Comparison of ENCODE assay signal across 9 mouse cellular contexts in the genomic region with DNA sequence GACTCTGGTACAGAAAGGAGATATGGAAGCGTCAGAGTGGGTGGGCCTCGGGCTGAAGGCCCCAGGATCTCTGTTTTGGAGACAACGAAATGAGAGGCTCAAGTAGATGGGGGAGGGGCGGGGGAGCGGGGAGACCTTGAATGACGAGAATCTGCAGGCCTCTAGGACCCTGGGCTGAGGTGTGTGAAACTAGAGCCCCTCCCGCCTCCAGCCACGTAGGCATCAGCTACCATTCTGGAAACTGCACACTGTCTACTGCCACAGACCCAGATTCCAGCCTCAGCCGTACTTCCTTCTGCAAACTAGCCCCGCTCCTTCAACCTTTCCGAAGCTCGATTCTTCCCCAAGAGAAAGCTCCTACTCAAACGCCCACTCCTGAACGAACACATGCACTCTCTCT. TPM values are rescaled to one million over a fixed set of nuclear protein-coding genes. Genes with fewer than 3 reads are reported as not detected.
DNase-seq lines count a peak whose midpoint lies in the region; ATAC-seq lines count a peak whose summit lies in the region.
"Had no signal": no experiment of that assay in that cellular context is flagged by ENCODE, and none has a peak within 500 bp of the region (broad histone marks: within the 10 kb centered on the region; RNA-seq: fewer than 3 reads in every experiment).

No protein-coding gene starts in this region.

- peak; percentile 48; the same call in 1 of the 2 replicates for ATAC-seq in kidney, embryonic 14.5 days (ENCODE audit: low FRiP score, low TSS enrichment)
- ATAC-seq in forebrain, embryonic 16.5 days = peak; percentile 56
- peak; percentile 55 for ATAC-seq in limb, embryonic 11.5 days (ENCODE audit: insufficient number of reproducible peaks, low FRiP score, low TSS enrichment, low read depth)

- H3K9ac ChIP-seq in kidney, embryonic 14.5 days (ENCODE audit: low read depth, low read length) = peak overlapping the region; percentile 93; the same call in 1 of the 2 replicates
- peak overlapping the region; percentile 97 for H3K9ac ChIP-seq in forebrain, embryonic 16.5 days (replicated peaks; ENCODE audit: low read depth, low read length)
- H3K9ac ChIP-seq in limb, embryonic 11.5 days (ENCODE audit: low read length) = peak overlapping the region; percentile 98

- H3K4me1 ChIP-seq in kidney, embryonic 14.5 days (ENCODE audit: control insufficient read depth, insufficient read depth, low read length) = peaks cover 19% of the 10 kb centered on the region
- H3K4me1 ChIP-seq in forebrain, embryonic 16.5 days (replicated peaks; ENCODE audit: control insufficient read depth, insufficient read depth, low read length) = peaks cover 41% of the 10 kb centered on the region
- H3K4me1 ChIP-seq in limb, embryonic 11.5 days (ENCODE audit: control insufficient read depth, insufficient read depth, low read length) = peaks cover 22% of the 10 kb centered on the region

- H3K36me3 ChIP-seq in kidney, embryonic 14.5 days (ENCODE audit: control insufficient read depth, insufficient read depth, low read length) = peaks cover 3% of the 10 kb centered on the region; the same call in 1 of the 2 replicates
- H3K36me3 ChIP-seq in forebrain, embryonic 16.5 days (ENCODE audit: control insufficient read depth, insufficient read depth) = peaks cover 5% of the 10 kb centered on the region; the same call in 1 of the 2 replicates
- H3K36me3 ChIP-seq in limb, embryonic 11.5 days (ENCODE audit: control insufficient read depth, insufficient read depth, low read length) = no peaks in the 10 kb centered on the region

- peak overlapping the region; percentile 90 for H3K4me2 ChIP-seq in kidney, embryonic 14.5 days (replicated peaks; ENCODE audit: low read depth, low read length)
- peak overlapping the region; percentile 72 for H3K4me2 ChIP-seq in forebrain, embryonic 16.5 days (ENCODE audit: low read length)
- H3K4me2 ChIP-seq in limb, embryonic 11.5 days (ENCODE audit: low read depth, severe bottlenecking) = peak overlapping the region; percentile 79

- DNase-seq in kidney, adult 11 months = no peak
- DNase-seq in cerebellum, adult 11-12 months = peak; percentile 69
- DNase-seq in limb, embryonic 11.5 days (ENCODE audit: low spot score) = peak; percentile 83
- DNase-seq in retina, postnatal 1 day = peak; percentile 67
- DNase-seq in spleen, postnatal 14 days (ENCODE audit: low spot score in 2 of 2) = no peak
- no peak for DNase-seq in MN1 (ENCODE audit: low spot score)

- WGBS in kidney, embryonic 14.5 days = 4% methylated on average over 14 of the region's 14 CpGs
- 6% methylated on average over 14 of the region's 14 CpGs for WGBS in forebrain, embryonic 16.5 days
- 3% methylated on average over 14 of the region's 14 CpGs for WGBS in limb, embryonic 11.5 days

- H3K9me3 ChIP-seq in kidney, embryonic 14.5 days (ENCODE audit: control insufficient read depth, low read length) = no peaks in the 10 kb centered on the region
- H3K9me3 ChIP-seq in forebrain, embryonic 16.5 days (ENCODE audit: control insufficient read depth, low read length) = no peaks in the 10 kb centered on the region
- no peaks in the 10 kb centered on the region for H3K9me3 ChIP-seq in limb, embryonic 11.5 days (ENCODE audit: control insufficient read depth, low read length)

- H3K27ac ChIP-seq in kidney, embryonic 14.5 days (ENCODE audit: low read depth, low read length) = peak overlapping the region; percentile 51; the same call in 1 of the 2 replicates
- peak overlapping the region; percentile 98 for H3K27ac ChIP-seq in forebrain, embryonic 16.5 days (ENCODE audit: low read length)
- peak overlapping the region; percentile 89 for H3K27ac ChIP-seq in limb, embryonic 11.5 days (replicated peaks; ENCODE audit: low read depth, low read length)

- peak overlapping the region; percentile 74 for H3K4me3 ChIP-seq in kidney, embryonic 14.5 days (ENCODE audit: low read length)
- H3K4me3 ChIP-seq in forebrain, embryonic 16.5 days (replicated peaks; ENCODE audit: low read length) = peak overlapping the region; percentile 76
- peak overlapping the region; percentile 80 for H3K4me3 ChIP-seq in limb, embryonic 11.5 days (ENCODE audit: low read depth, low read length)

- H3K27me3 ChIP-seq in kidney, embryonic 14.5 days (ENCODE audit: control insufficient read depth, insufficient read depth, low read length) = no peaks in the 10 kb centered on the region
- no peaks in the 10 kb centered on the region for H3K27me3 ChIP-seq in forebrain, embryonic 16.5 days (replicated peaks; ENCODE audit: control insufficient read depth, insufficient read depth, low read length)
- H3K27me3 ChIP-seq in limb, embryonic 11.5 days (ENCODE audit: control insufficient read depth, insufficient read depth, low read length) = no peaks in the 10 kb centered on the region

RNA-seq across cellular contexts. Expression of gene P3h3, which starts 1.2 kb away (rescaled TPM):
- 25.8 and 29.5 TPM in 2 replicates for polyA plus RNA-seq in kidney, embryonic 14.5 days (2014; fragmentation: Nextera tagmentation; extraction: Ambion mirVana)
- polyA plus RNA-seq in forebrain, embryonic 16.5 days (2015; fragmentation: Nextera tagmentation; extraction: Ambion mirVana) = 13.0 and 16.8 TPM in 2 replicates
- 23.1 and 25.4 TPM in 2 replicates for polyA plus RNA-seq in limb, embryonic 11.5 days (2014; fragmentation: Nextera tagmentation; extraction: Ambion mirVana)

RNA-seq across cellular contexts. Expression of gene Gpr162, which starts 7.5 kb away (rescaled TPM):
- polyA plus RNA-seq in kidney, embryonic 14.5 days (2014; fragmentation: Nextera tagmentation; extraction: Ambion mirVana) = 0.55 and 1.1 TPM in 2 replicates
- polyA plus RNA-seq in forebrain, embryonic 16.5 days (2015; fragmentation: Nextera tagmentation; extraction: Ambion mirVana) = 21.8 and 28.8 TPM in 2 replicates
- polyA plus RNA-seq in limb, embryonic 11.5 days (2014; fragmentation: Nextera tagmentation; extraction: Ambion mirVana) = 0.92 and 0.98 TPM in 2 replicates

RNA-seq across cellular contexts. Expression of gene Gnb3, which starts 16.2 kb away (rescaled TPM):
- polyA plus RNA-seq in kidney, embryonic 14.5 days (2014; fragmentation: Nextera tagmentation; extraction: Ambion mirVana) = 0.84 and 1.3 TPM in 2 replicates
- 0.42 and 0.75 TPM in 2 replicates for polyA plus RNA-seq in forebrain, embryonic 16.5 days (2015; fragmentation: Nextera tagmentation; extraction: Ambion mirVana)
- polyA plus RNA-seq in limb, embryonic 11.5 days (2014; fragmentation: Nextera tagmentation; extraction: Ambion mirVana) = 0.40 and 0.43 TPM in 2 replicates
- polyA plus RNA-seq: liver, adult 2 months had no signal

RNA-seq across cellular contexts. Expression of gene Cdca3, which starts 27.0 kb away (rescaled TPM):
- 201 and 232 TPM in 2 replicates for polyA plus RNA-seq in kidney, embryonic 14.5 days (2014; fragmentation: Nextera tagmentation; extraction: Ambion mirVana)
- 69.7 and 76.7 TPM in 2 replicates for polyA plus RNA-seq in forebrain, embryonic 16.5 days (2015; fragmentation: Nextera tagmentation; extraction: Ambion mirVana)
- polyA plus RNA-seq in limb, embryonic 11.5 days (2014; fragmentation: Nextera tagmentation; extraction: Ambion mirVana) = 243 and 249 TPM in 2 replicates

RNA-seq across cellular contexts. Expression of gene Usp5, which starts 27.0 kb away (rescaled TPM):
- polyA plus RNA-seq in kidney, embryonic 14.5 days (2014; fragmentation: Nextera tagmentation; extraction: Ambion mirVana) = 102 and 139 TPM in 2 replicates
- polyA plus RNA-seq in forebrain, embryonic 16.5 days (2015; fragmentation: Nextera tagmentation; extraction: Ambion mirVana) = 203 and 216 TPM in 2 replicates
- 152 and 153 TPM in 2 replicates for polyA plus RNA-seq in limb, embryonic 11.5 days (2014; fragmentation: Nextera tagmentation; extraction: Ambion mirVana)

Comparison
In these comparisons a context has a peak if more than half of its experiments do, and no peak if none do; other contexts are left out.
1. DNase-seq: peak in cerebellum, adult 11-12 months (single experiment), limb, embryonic 11.5 days (single experiment) and retina, postnatal 1 day (single experiment); none in kidney, adult 11 months (single experiment), spleen, postnatal 14 days (0 of 2) and MN1 (single experiment).
2. RNA of gene Gpr162, which starts 7.5 kb away (polyA plus RNA-seq): 21.8 to 28.8 TPM in forebrain, embryonic 16.5 days; 0.92 to 0.98 TPM in limb, embryonic 11.5 days and 0.55 to 1.1 TPM in kidney, embryonic 14.5 days; every median in the first group is over 10 times any median in the second.
3. Peak in every context shown above with its lines, with median percentiles within 50 percentile points of each other: ATAC-seq, H3K27ac ChIP-seq, H3K4me2 ChIP-seq, H3K4me3 ChIP-seq and H3K9ac ChIP-seq.